Mouse (Mus musculus): ENCODE measurements at regions not wholly inside any gene's neighbourhood (a gene's known extent, or its start where the extent isn't known, plus 50 kb on each side); places are given as distances from the start of the nearest gene placed in this dataset.
"Not testable (repeated sequence)": the region's sequence is repeated elsewhere in the genome, so short reads cannot be mapped to it uniquely, and the experiment has no call there.

GRCm38 (mm10) chr17:66206074-66206473 is 82.8 kb downstream of the Ddx11 start:
- no peak for ATAC-seq

GRCm38 (mm10) chr17:66207653-66208497 is 84.6 kb downstream of the Ddx11 start:
- not testable (repeated sequence) for ATAC-seq

- ATAC-seq = peak; percentile 71
These were observed 85.6 kb downstream of the Ddx11 start for GRCm38 (mm10) chr17:66208803-66209515.

GRCm38 (mm10) chr17:66211561-66211960 is 88.2 kb downstream of the Ddx11 start:
- no peak for ATAC-seq

- no peak for ATAC-seq
These were observed 89.3 kb downstream of the Ddx11 start for GRCm38 (mm10) chr17:66212616-66213015.

- no peak for ATAC-seq
These were observed 95.0 kb downstream of the Ddx11 start for GRCm38 (mm10) chr17:66218321-66218720.

GRCm38 (mm10) chr17:66219669-66220435 is 96.5 kb downstream of the Ddx11 start:
- ATAC-seq = no peak

GRCm38 (mm10) chr17:66221256-66221655 is 97.9 kb downstream of the Ddx11 start:
- ATAC-seq = no peak

GRCm38 (mm10) chr17:66223711-66224110 is 100.4 kb downstream of the Ddx11 start:
- ATAC-seq = no peak

- ATAC-seq = no peak
These were observed 100.9 kb downstream of the Ddx11 start for GRCm38 (mm10) chr17:66224241-66224640.

GRCm38 (mm10) chr17:66232391-66232790 is 109.1 kb downstream of the Ddx11 start:
- ATAC-seq = no peak

GRCm38 (mm10) chr17:66232891-66233421 is 109.6 kb downstream of the Ddx11 start:
- ATAC-seq = no peak

GRCm38 (mm10) chr17:66233451-66233951 is 110.2 kb downstream of the Ddx11 start:
- no peak for ATAC-seq

GRCm38 (mm10) chr17:66234432-66234831 is 111.1 kb downstream of the Ddx11 start:
- ATAC-seq = no peak

- peak; percentile 74 for ATAC-seq
These were observed 111.9 kb downstream of the Ddx11 start for GRCm38 (mm10) chr17:66235096-66235805.

GRCm38 (mm10) chr17:66235806-66236335 is 112.6 kb downstream of the Ddx11 start:
- ATAC-seq = no peak

GRCm38 (mm10) chr17:66241868-66242622 is 118.7 kb downstream of the Ddx11 start:
- ATAC-seq = no peak

- ATAC-seq = no peak
These were observed 120.9 kb downstream of the Ddx11 start for GRCm38 (mm10) chr17:66244183-66244582.

- ATAC-seq = no peak
These were observed 122.8 kb downstream of the Ddx11 start for GRCm38 (mm10) chr17:66246031-66246534.

GRCm38 (mm10) chr17:66251495-66251894 is 128.2 kb downstream of the Ddx11 start:
- ATAC-seq = no peak

GRCm38 (mm10) chr17:66252926-66253325 is 129.6 kb downstream of the Ddx11 start:
- ATAC-seq = no peak

All from CD4-positive, CD25-positive, alpha-beta regulatory T cell, adult 4 months (primary cell).